Mouse (Mus musculus): ENCODE measurements around the gene Pnma3. TPM values are rescaled to one million over a fixed set of nuclear protein-coding genes. Genes with fewer than 3 reads are reported as not detected.
A peak's percentile ranks its signal among the peaks of the same experiment; 100 is the strongest.
"Not testable (repeated sequence)": the region's sequence is repeated elsewhere in the genome, so short reads cannot be mapped to it uniquely, and the experiment has no call there.

Gene Pnma3
- polyA plus RNA-seq (2015; fragmentation: Nextera tagmentation; extraction: Ambion mirVana): 4.5 and 6.0 TPM in 2 replicates

DNA sequence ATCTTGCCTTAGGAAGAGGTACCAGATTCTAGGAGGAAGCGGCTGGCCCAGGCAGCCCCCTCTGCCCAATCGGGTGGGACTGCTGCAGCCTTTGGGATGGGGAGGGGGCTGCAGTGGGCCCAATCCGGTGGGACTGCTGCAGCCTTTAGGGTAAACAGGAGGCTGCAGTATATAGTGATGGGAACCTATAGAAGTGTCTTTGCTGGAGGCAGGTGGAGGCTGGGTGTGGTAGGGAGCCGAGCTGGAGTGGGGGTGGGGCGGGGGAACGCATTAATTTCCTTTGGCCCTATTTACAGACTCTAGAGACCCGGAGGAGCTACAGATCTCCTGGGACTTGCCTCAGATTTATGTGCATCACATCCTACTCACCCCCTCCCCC, at the start of gene Pnma3:
Pnma3 (plus strand) TSS at position 373 of the 379 bp plus-strand sequence.
- peak within 1 kb of the TSS; percentile 45 for H3K9ac ChIP-seq (replicated peaks)
- peak within 1 kb of the TSS; percentile 43 for H3K4me3 ChIP-seq (replicated peaks)
- H3K9me3 ChIP-seq (replicated peaks): no peaks in the 10 kb centered on the region
- 0 out of 2 replicates have a peak, but pooled peaks cover 10% of the 10 kb centered on the region for H3K4me1 ChIP-seq
- 33% methylated on average over 7 of the region's 7 CpGs for WGBS
- H3K27ac ChIP-seq (replicated peaks): peak within 1 kb of the TSS; percentile 24; the same call in 1 of the 2 replicates
- H3K27me3 ChIP-seq (replicated peaks): no peaks in the 10 kb centered on the region
- H3K4me2 ChIP-seq: peak within 1 kb of the TSS; percentile 65
- peak; percentile 72 for ATAC-seq (ENCODE audit: low FRiP score)
- no peaks in the 10 kb centered on the region for H3K36me3 ChIP-seq

DNA sequence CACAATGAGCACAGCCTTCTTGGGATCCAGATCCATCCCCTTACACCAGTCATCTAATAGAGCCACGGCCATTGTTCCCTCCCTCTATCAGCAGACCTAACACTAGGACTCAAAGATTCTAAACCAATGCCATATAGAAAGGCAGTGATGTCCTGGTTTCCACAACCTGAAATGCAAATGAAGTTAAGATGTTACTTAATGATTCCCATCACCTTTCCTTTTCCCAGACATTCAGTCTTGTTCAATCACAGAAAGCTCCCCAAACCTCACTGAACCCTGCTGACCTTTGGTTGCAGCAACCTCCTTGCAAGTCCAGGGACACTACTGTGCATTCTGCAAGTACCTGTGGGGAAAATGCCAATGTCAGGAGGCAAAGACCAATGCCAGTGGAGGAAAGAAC, 27.6 kb upstream of the Pnma3 start, which contains the start of gene Pnma5:
Pnma5 (minus strand) TSS at position 101 of the 400 bp plus-strand sequence.
- Histone ChIP-seq H3K4me2 (no peak within 1 kb of the TSS), H3K9me3 (replicated peaks) (no peaks in the 10 kb centered on the region), H3K4me1 (no peaks in the 10 kb centered on the region)

DNA sequence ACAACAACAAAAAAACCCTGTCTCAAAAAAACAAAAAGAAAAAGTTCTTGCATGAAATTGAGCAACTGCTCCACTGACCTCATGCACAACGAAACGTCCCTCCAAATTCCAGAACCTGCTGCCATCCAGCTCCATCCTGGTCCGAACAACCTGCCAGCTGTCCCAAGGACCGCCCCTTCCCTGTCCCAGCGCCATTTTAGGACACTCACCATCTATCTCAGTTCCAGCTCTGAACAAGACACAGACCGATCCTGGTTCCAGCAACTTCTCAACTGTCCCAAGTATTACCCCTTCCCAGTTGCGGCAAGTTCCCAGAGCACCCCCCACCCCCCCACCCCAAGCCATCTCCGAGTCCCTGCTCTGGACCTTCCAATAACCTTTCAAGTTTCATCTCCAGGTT, 25.8 kb upstream of the Pnma3 start:
- no peak overlapping the region for H3K9ac ChIP-seq (replicated peaks)
- WGBS: 84% methylated on average over 8 of the region's 8 CpGs

More for the DNA sequence above, 27.6 kb upstream of the Pnma3 start, which contains the start of gene Pnma5:
- Histone ChIP-seq H3K9ac (replicated peaks) (no peak within 1 kb of the TSS), H3K4me3 (replicated peaks) (no peak within 1 kb of the TSS), H3K27me3 (replicated peaks) (no peaks in the 10 kb centered on the region), H3K27ac (replicated peaks) (no peak within 1 kb of the TSS), H3K36me3 (no peaks in the 10 kb centered on the region)
- no peak for ATAC-seq (ENCODE audit: low FRiP score)
- WGBS: 78% methylated on average over 1 of the region's 1 CpGs

DNA sequence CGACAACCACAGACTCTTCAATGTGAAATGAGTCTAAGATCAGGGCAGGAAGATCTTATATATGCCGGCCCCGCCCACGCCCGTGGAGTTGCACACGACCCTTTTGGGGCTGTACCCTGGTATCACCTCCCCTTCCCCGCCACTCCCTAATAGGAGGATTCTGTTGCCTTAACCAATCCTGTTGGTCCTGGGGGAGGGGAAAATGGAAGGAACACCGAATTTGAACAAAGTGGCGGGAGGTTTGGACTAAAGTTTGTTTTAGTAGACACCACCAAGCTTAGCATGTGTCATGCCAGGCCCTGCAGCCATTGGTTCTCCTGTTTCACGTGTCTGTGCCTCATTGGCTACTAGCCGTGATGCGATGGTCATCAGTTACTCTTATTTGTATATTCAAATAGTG, 24.9 kb upstream of the Pnma3 start:
- ATAC-seq (ENCODE audit: low FRiP score): no peak
- no peak overlapping the region for H3K27ac ChIP-seq (replicated peaks)
- no peaks in the 10 kb centered on the region for H3K27me3 ChIP-seq (replicated peaks)
- 93% methylated on average over 12 of the region's 12 CpGs for WGBS
- no peaks in the 10 kb centered on the region for H3K36me3 ChIP-seq
- H3K9ac ChIP-seq (replicated peaks): no peak overlapping the region
- H3K4me2 ChIP-seq: no peak overlapping the region
- no peaks in the 10 kb centered on the region for H3K9me3 ChIP-seq (replicated peaks)
- no peaks in the 10 kb centered on the region for H3K4me1 ChIP-seq
- H3K4me3 ChIP-seq (replicated peaks): no peak overlapping the region

More for the DNA sequence above, 25.8 kb upstream of the Pnma3 start:
- ATAC-seq (ENCODE audit: low FRiP score): no peak
- no peaks in the 10 kb centered on the region for H3K36me3 ChIP-seq
- no peak overlapping the region for H3K4me2 ChIP-seq
- H3K4me3 ChIP-seq (replicated peaks): no peak overlapping the region
- no peaks in the 10 kb centered on the region for H3K4me1 ChIP-seq
- H3K9me3 ChIP-seq (replicated peaks): no peaks in the 10 kb centered on the region
- H3K27me3 ChIP-seq (replicated peaks): no peaks in the 10 kb centered on the region
- H3K27ac ChIP-seq (replicated peaks): no peak overlapping the region

DNA sequence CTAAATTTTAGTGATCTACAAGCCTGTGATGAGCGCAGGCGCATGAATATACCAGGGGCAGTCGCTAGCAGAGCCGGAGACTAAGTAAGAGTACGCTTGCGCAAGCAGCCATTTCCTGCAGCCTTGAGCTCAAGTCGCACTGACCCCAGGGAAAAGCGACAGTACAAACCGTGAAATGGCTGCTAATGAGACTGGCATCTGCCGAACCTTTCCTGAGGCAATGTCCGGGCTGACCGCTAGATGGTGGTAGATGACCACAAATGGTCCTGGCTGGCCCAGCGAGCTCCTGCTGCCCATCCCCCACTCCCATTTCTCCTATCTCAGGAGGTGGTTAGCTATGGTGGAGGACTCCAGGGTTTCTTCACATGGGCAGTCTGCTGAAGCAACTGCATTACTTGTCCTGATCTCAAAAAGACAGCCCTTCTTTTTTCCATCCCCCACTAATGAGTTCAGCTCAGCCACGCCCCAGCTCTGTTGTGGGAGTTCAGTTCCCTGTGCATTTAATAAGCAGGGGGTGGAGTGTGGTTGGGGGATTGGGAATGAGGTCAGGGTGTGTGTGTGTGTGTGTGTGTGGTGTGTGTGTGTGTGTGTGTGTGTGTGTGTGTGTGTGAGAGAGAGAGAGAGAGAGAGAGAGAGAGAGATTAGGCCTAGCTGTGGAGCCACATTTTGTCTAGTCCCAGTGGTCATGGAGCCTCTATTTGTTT, 10.6 kb upstream of the Pnma3 start:
- WGBS: 20% methylated on average over 14 of the region's 14 CpGs
- H3K4me2 ChIP-seq: peak overlapping the region; percentile 36
- H3K36me3 ChIP-seq: no peaks in the 10 kb centered on the region
- ATAC-seq (ENCODE audit: low FRiP score): peak; percentile 98
- 0 out of 2 replicates have a peak overlapping the region, but pooled peaks have one; percentile 5 for H3K4me3 ChIP-seq (replicated peaks)
- no peaks in the 10 kb centered on the region for H3K9me3 ChIP-seq (replicated peaks)
- no peak overlapping the region for H3K9ac ChIP-seq (replicated peaks)
- H3K27ac ChIP-seq (replicated peaks): peak overlapping the region; percentile 73
- H3K4me1 ChIP-seq: peaks cover 2% of the 10 kb centered on the region; the same call in 1 of the 2 replicates
- no peaks in the 10 kb centered on the region for H3K27me3 ChIP-seq (replicated peaks)

DNA sequence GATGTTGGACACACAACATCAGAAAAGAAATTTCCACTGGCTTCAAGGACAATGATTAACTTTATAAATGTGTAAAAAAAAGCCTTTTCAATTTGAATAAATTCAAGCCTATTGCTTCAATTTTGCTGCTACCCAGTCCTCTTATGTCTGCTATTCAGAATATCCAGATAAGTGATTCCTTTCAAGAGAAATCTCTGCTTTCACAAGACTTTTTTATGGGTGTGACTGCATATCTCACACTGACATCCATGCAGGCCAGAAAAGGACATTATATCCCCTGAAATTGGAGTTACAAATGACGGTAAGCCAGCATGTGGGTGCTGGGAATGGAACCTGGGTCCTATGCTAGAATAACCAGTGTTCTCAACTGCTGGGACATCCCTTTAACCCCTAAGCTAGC, 3.1 kb upstream of the Pnma3 start:
- no peak overlapping the region for H3K9ac ChIP-seq (replicated peaks)
- no peak overlapping the region for H3K4me3 ChIP-seq (replicated peaks)
- H3K27me3 ChIP-seq (replicated peaks): no peaks in the 10 kb centered on the region
- H3K27ac ChIP-seq (replicated peaks): no peak overlapping the region
- H3K4me1 ChIP-seq: 0 out of 2 replicates have a peak, but pooled peaks cover 10% of the 10 kb centered on the region
- 72% methylated on average over 1 of the region's 1 CpGs for WGBS
- no peaks in the 10 kb centered on the region for H3K9me3 ChIP-seq (replicated peaks)
- no peaks in the 10 kb centered on the region for H3K36me3 ChIP-seq
- H3K4me2 ChIP-seq: no peak overlapping the region
- no peak for ATAC-seq (ENCODE audit: low FRiP score)

DNA sequence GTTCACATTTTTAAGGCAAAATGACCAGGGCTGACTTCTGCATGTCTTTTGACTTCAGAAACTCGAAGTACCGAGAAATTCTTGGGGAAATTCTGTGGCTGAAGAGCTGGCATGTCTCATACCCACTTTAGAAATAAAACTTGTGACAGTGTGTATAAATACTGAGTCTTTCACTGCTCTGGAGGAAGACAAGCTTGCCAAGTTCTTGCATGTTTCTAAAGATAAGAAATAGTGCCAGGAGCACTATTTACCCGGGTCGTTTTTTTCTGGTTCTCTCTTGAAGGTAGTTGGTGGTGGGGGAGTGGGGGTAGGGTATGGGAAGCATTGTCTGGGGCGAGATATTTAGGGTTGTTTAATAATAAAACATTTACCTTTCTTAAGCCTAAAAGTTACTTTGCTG, 2.3 kb upstream of the Pnma3 start:
- Histone ChIP-seq H3K4me3 (replicated peaks) (no peak overlapping the region), H3K4me2 (no peak overlapping the region), H3K36me3 (no peaks in the 10 kb centered on the region), H3K9me3 (replicated peaks) (no peaks in the 10 kb centered on the region), H3K27me3 (replicated peaks) (no peaks in the 10 kb centered on the region), H3K4me1 (0 out of 2 replicates have a peak, but pooled peaks cover 10% of the 10 kb centered on the region), H3K27ac (replicated peaks) (no peak overlapping the region), H3K9ac (replicated peaks) (no peak overlapping the region)
- no peak for ATAC-seq (ENCODE audit: low FRiP score)
- 52% methylated on average over 5 of the region's 5 CpGs for WGBS

DNA sequence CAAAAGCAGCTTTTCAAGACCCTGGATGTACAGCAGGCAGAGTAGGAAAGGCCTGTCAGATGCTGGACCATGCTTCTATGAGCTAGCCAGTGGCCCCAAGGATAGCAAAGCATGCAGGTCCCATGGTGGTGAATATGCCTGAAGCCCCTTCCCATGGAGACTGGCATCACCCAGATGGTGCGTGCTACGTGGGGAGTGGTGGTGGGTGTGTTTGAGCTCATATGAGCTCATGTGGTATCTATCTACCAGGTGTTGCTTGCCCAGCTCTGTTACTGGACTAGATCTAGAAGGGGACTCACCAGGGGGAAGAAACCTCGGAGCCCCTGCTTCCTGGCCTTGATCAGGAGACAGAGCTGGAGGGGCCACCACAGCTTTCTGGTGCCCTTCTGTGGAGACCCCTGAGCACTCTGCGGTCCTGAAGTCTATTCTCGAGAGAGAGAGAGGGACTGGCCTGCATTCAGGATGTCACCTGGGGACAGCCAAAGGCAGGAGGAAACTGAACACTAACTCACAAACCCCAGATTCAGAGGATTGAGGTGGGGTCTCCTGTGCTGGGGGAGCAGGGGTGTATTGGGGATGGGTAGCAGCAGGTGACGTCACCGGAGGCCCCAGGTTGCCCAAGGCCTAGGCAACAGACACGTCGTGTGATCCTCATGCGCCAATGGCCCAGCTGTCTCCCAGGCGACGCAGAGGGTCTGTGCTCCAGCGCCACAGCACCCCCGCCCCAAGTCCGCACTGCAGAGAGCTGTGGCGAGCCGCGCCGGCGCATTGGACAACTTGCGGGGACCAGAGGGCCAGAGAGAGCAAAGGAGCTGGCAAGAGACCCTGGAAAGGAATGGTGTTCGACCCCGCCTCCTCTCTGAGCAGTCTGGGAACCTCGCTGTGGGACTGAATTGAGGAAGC, 824 bp upstream of the Pnma3 start:
- H3K36me3 ChIP-seq: no peaks in the 10 kb centered on the region
- peak overlapping the region; percentile 45 for H3K9ac ChIP-seq (replicated peaks)
- 0 out of 2 replicates have a peak, but pooled peaks cover 10% of the 10 kb centered on the region for H3K4me1 ChIP-seq
- ATAC-seq (ENCODE audit: low FRiP score): peak; percentile 95
- peak overlapping the region; percentile 43 for H3K4me3 ChIP-seq (replicated peaks)
- no peaks in the 10 kb centered on the region for H3K27me3 ChIP-seq (replicated peaks)
- WGBS: 29% methylated on average over 24 of the region's 24 CpGs
- peak overlapping the region; percentile 24; the same call in 1 of the 2 replicates for H3K27ac ChIP-seq (replicated peaks)
- peak overlapping the region; percentile 65 for H3K4me2 ChIP-seq
- H3K9me3 ChIP-seq (replicated peaks): no peaks in the 10 kb centered on the region

DNA sequence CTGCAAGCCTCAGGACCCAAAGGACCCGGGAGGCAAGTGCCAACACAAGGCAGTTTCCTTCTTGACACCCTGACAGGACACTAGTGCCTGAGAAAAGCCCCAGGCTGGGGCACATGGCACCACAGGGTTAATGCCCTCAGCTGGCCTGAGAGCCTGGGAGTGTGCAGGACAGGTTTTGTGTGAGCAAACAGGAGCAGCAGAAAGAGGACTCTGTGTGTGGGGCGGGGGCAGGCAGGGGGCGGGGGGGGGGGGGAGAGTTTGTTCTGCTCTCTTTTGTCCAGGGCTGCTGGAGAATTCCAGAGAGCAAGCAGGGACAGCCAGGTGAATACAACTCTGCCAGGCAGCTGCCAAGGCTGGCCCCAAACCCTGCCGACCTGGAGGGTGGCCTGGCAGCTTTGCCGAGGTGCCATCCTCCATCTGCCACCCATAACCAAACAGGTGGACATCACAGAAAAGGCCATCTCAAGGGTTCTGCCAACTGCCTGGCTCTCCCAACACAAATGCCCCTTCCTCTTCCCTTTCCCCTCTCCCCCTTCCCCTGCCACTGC, 2.3 kb downstream of the Pnma3 start:
- ATAC-seq (ENCODE audit: low FRiP score); H3K9ac ChIP-seq (replicated peaks); H3K4me3 ChIP-seq (replicated peaks); H3K27me3 ChIP-seq (replicated peaks); H3K36me3 ChIP-seq; H3K4me2 ChIP-seq; H3K27ac ChIP-seq (replicated peaks); H3K9me3 ChIP-seq (replicated peaks): not testable (repeated sequence)
- 0 out of 2 replicates have a peak, but pooled peaks cover 10% of the 10 kb centered on the region for H3K4me1 ChIP-seq
- no CpG with 5 or more reads among the region's 5 CpGs for WGBS

DNA sequence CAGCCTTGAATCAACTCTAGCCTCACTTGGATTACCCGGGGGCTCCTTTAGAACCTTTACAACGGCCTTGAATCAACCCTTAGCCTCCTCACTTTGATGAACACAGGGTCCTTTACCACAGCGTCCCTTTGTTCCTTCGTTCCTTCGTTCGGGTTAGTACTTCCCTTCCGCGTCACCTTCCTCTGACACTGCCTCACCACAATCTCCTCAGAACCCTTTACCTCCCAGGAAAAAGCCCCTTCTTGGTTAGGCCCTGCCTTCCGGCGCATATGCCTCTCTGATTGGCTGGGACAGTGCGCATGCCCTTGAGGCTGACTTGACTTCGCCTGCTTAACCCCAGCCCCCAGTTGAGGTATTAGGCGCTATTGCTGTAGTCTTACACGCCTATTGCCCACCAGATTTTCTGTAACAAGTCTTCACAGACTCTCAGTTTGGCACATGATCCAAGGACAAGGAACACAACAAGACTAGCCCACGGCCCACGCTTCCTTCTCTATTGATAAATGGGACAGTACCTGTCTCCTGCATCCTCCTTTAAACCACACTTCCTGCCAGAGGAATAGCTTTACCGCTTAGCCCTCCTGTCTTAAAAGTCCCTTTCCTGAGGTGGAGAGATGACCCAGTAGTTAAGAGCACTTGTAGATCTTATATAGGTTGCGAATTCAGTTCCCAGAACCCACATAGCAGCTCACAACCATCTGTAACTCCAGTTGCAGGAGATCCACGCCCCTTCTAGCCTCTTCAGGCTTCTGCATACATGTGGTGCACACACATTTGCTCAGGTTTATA, 17.9 kb downstream of the Pnma3 start, which contains the start of gene Xlr4a:
Xlr4a (minus strand) TSS at position 212 of the 789 bp plus-strand sequence.
- H3K27me3 ChIP-seq (replicated peaks); H3K9ac ChIP-seq (replicated peaks); ATAC-seq (ENCODE audit: low FRiP score); H3K4me2 ChIP-seq; H3K4me3 ChIP-seq (replicated peaks); H3K9me3 ChIP-seq (replicated peaks); H3K4me1 ChIP-seq; H3K27ac ChIP-seq (replicated peaks); H3K36me3 ChIP-seq: not testable (repeated sequence)
- WGBS: 86% methylated on average over 18 of the region's 19 CpGs
